In genomic region chr7:132711579-132711978, GRCm38 (mm10) we compare ENCODE assay signal across 9 mouse cellular contexts.
A peak's percentile ranks its signal among the peaks of the same experiment; 100 is the strongest.
DNase-seq lines count a peak whose midpoint lies in the region; ATAC-seq and TF ChIP-seq lines count a peak whose summit lies in the region.
"Had no signal": no experiment of that assay in that cellular context is flagged by ENCODE, and none has a peak within 500 bp of the region (broad histone marks: within the 10 kb centered on the region; RNA-seq: fewer than 3 reads in every experiment).

No protein-coding gene starts in this region.

- H3K27ac ChIP-seq in heart, embryonic 13.5 days (replicated peaks) = peak overlapping the region; percentile 66
- H3K27ac ChIP-seq in heart, adult 2 months = no peak overlapping the region; the same call in 1 of the 2 replicates
- H3K27ac ChIP-seq in lung, postnatal 0 days (ENCODE audit: low read length) = peak overlapping the region; percentile 71
- H3K27ac ChIP-seq in intestine, embryonic 14.5 days (ENCODE audit: low read depth) = peak overlapping the region; percentile 14
- H3K27ac ChIP-seq in stomach, embryonic 16.5 days (ENCODE audit: low read length) = peak overlapping the region; percentile 44; the same call in 1 of the 2 replicates
- H3K27ac ChIP-seq: embryonic facial prominence, embryonic 13.5 days had no signal

- TF ChIP-seq POLR2A in heart, adult 2 months (IDR thresholded peaks at IDR 0.05; ENCODE audit: insufficient read depth, low read depth, low read length) = no peak

- no peak overlapping the region for H3K4me3 ChIP-seq in heart, embryonic 13.5 days
- H3K4me3 ChIP-seq in heart, adult 2 months = no peak overlapping the region
- no peak overlapping the region for H3K4me3 ChIP-seq in lung, postnatal 0 days (ENCODE audit: low read depth, low read length)
- H3K4me3 ChIP-seq in intestine, embryonic 14.5 days (ENCODE audit: low read depth, low read length) = no peak overlapping the region
- no peak overlapping the region for H3K4me3 ChIP-seq in stomach, embryonic 16.5 days (replicated peaks; ENCODE audit: low read length)
- H3K4me3 ChIP-seq: embryonic facial prominence, embryonic 13.5 days had no signal

- no peak for DNase-seq in heart, adult 2 months
- DNase-seq in lung, postnatal 0 days (ENCODE audit: low spot score) = no peak
- no peak for DNase-seq in lung, postnatal 25 days (ENCODE audit: low spot score)
- DNase-seq in intestine, embryonic 14.5 days (ENCODE audit: low spot score) = no peak
- DNase-seq in right cerebral cortex, postnatal 36 days (ENCODE audit: low spot score in 2 of 2) = no peak
- no peak for DNase-seq in gastrocnemius, adult 18-20 months (ENCODE audit: low spot score)

- intact Hi-C loops in heart, adult 2 months (cut with DNase I) = no loop called here

- 71% methylated on average over 9 of the region's 9 CpGs for WGBS in heart, embryonic 13.5 days
- WGBS in heart, adult 2 months = 80% methylated on average over 9 of the region's 9 CpGs
- 48% methylated on average over 9 of the region's 9 CpGs for WGBS in lung, postnatal 0 days
- WGBS in intestine, embryonic 14.5 days = 65% methylated on average over 9 of the region's 9 CpGs
- 67% methylated on average over 9 of the region's 9 CpGs for WGBS in stomach, embryonic 16.5 days

- H3K36me3 ChIP-seq in heart, embryonic 13.5 days = peaks cover 10% of the 10 kb centered on the region; the same call in 1 of the 2 replicates
- peaks cover 15% of the 10 kb centered on the region for H3K36me3 ChIP-seq in heart, adult 2 months (ENCODE audit: control insufficient read depth, insufficient read depth, low read length)
- H3K36me3 ChIP-seq in lung, postnatal 0 days (ENCODE audit: insufficient read depth, low read length) = 0 out of 2 replicates have a peak, but pooled peaks cover 3% of the 10 kb centered on the region
- no peaks in the 10 kb centered on the region for H3K36me3 ChIP-seq in intestine, embryonic 14.5 days (ENCODE audit: control insufficient read depth, insufficient read depth, low read length)
- H3K36me3 ChIP-seq in stomach, embryonic 16.5 days (ENCODE audit: control insufficient read depth, insufficient read depth, low read length) = no peaks in the 10 kb centered on the region

- H3K4me2 ChIP-seq in heart, embryonic 13.5 days = no peak overlapping the region
- peak overlapping the region; percentile 25; the same call in 1 of the 2 replicates for H3K4me2 ChIP-seq in lung, postnatal 0 days (replicated peaks; ENCODE audit: low read depth, low read length)
- H3K4me2 ChIP-seq in intestine, embryonic 14.5 days (ENCODE audit: low read length) = no peak overlapping the region
- H3K4me2 ChIP-seq in stomach, embryonic 16.5 days (ENCODE audit: low read depth, low read length) = no peak overlapping the region
- H3K4me2 ChIP-seq: embryonic facial prominence, embryonic 13.5 days had no signal

- no peak for ATAC-seq in heart, embryonic 13.5 days (ENCODE audit: extremely low read depth, insufficient number of reproducible peaks, low FRiP score, low TSS enrichment)
- ATAC-seq in lung, postnatal 0 days = peak; percentile 39
- ATAC-seq in intestine, embryonic 14.5 days (replicated peaks; ENCODE audit: low FRiP score, low TSS enrichment, low read depth) = no peak
- no peak for ATAC-seq in stomach, embryonic 16.5 days (ENCODE audit: insufficient read depth, low FRiP score)

- peaks cover 58% of the 10 kb centered on the region for H3K4me1 ChIP-seq in heart, embryonic 13.5 days
- H3K4me1 ChIP-seq in heart, adult 2 months (ENCODE audit: control insufficient read depth, insufficient read depth, low read length) = peaks cover 20% of the 10 kb centered on the region
- H3K4me1 ChIP-seq in lung, postnatal 0 days (ENCODE audit: insufficient read depth, low read depth, low read length) = peaks cover 30% of the 10 kb centered on the region
- H3K4me1 ChIP-seq in intestine, embryonic 14.5 days (replicated peaks; ENCODE audit: control insufficient read depth, insufficient read depth, low read length) = peaks cover 30% of the 10 kb centered on the region
- peaks cover 26% of the 10 kb centered on the region for H3K4me1 ChIP-seq in stomach, embryonic 16.5 days (ENCODE audit: control insufficient read depth, insufficient read depth, low read length)

- H3K9me3 ChIP-seq in heart, embryonic 13.5 days = no peaks in the 10 kb centered on the region
- H3K9me3 ChIP-seq in lung, postnatal 0 days (ENCODE audit: low read length) = no peaks in the 10 kb centered on the region
- H3K9me3 ChIP-seq in intestine, embryonic 14.5 days (ENCODE audit: control insufficient read depth, low read length) = no peaks in the 10 kb centered on the region
- no peaks in the 10 kb centered on the region for H3K9me3 ChIP-seq in stomach, embryonic 16.5 days (replicated peaks; ENCODE audit: control insufficient read depth, low read length)
- H3K9me3 ChIP-seq: embryonic facial prominence, embryonic 13.5 days had no signal

- no peaks in the 10 kb centered on the region for H3K27me3 ChIP-seq in heart, embryonic 13.5 days (replicated peaks)
- H3K27me3 ChIP-seq in heart, adult 2 months (ENCODE audit: control insufficient read depth, insufficient read depth, low read length) = no peaks in the 10 kb centered on the region
- no peaks in the 10 kb centered on the region for H3K27me3 ChIP-seq in lung, postnatal 0 days (replicated peaks; ENCODE audit: insufficient read depth, low read length)
- no peaks in the 10 kb centered on the region for H3K27me3 ChIP-seq in intestine, embryonic 14.5 days (replicated peaks; ENCODE audit: control insufficient read depth, insufficient read depth, low read length)
- no peaks in the 10 kb centered on the region for H3K27me3 ChIP-seq in stomach, embryonic 16.5 days (ENCODE audit: control insufficient read depth, insufficient read depth, low read length)
- H3K27me3 ChIP-seq: embryonic facial prominence, embryonic 13.5 days had no signal

- no peak for TF ChIP-seq EP300 in heart, adult 2 months (IDR thresholded peaks at IDR 0.05; ENCODE audit: insufficient read depth, low read depth, low read length)
- no peak for TF ChIP-seq EP300 in lung, postnatal 0 days (IDR thresholded peaks at IDR 0.05)

- H3K79me2 ChIP-seq in heart, adult 2 months (replicated peaks; ENCODE audit: control insufficient read depth, insufficient read depth, low read length) = no peaks in the 10 kb centered on the region

- H3K9ac ChIP-seq in heart, embryonic 13.5 days = peak overlapping the region; percentile 61
- H3K9ac ChIP-seq in heart, adult 2 months (ENCODE audit: low read depth, low read length) = no peak overlapping the region
- no peak overlapping the region for H3K9ac ChIP-seq in lung, postnatal 0 days (replicated peaks; ENCODE audit: low read depth)
- no peak overlapping the region for H3K9ac ChIP-seq in intestine, embryonic 14.5 days (ENCODE audit: low read length)
- no peak overlapping the region for H3K9ac ChIP-seq in stomach, embryonic 16.5 days (ENCODE audit: low read length)

- no peak for TF ChIP-seq CTCF in heart, adult 2 months (IDR thresholded peaks at IDR 0.05)
- no peak for TF ChIP-seq CTCF in lung, postnatal 0 days (IDR thresholded peaks at IDR 0.05)
